Mouse (Mus musculus) E14TG2a.4 (cell line): ENCODE measurements at regions not wholly inside any gene's neighbourhood (a gene's known extent, or its start where the extent isn't known, plus 50 kb on each side); places are given as distances from the start of the nearest gene placed in this dataset.

ENCODE experiments used
- H3K27me3 ChIP-seq: 2 replicates; pipeline ENCODE4 v1.6.1; 2014; ENCODE audit warnings: low read length, control low read depth; ENCODE audit not compliant: insufficient read depth
- H3K36me3 ChIP-seq: 2 replicates; pipeline ENCODE4 v1.6.1; 2014; ENCODE audit warnings: low read length, control low read depth; ENCODE audit not compliant: insufficient read depth
- H3K4me1 ChIP-seq: replicated peaks from 2 replicates; pipeline ENCODE4 v1.6.1; 2014; ENCODE audit warnings: low read depth, low read length, control low read depth
- H3K4me3 ChIP-seq: replicated peaks from 2 replicates; pipeline ENCODE4 v1.5.1; 2014; ENCODE audit warnings: mild to moderate bottlenecking, low read length
- H3K9me3 ChIP-seq: 2 replicates; pipeline ENCODE4 v1.6.1; 2014; ENCODE audit warnings: low read length, control low read depth
- CTCF ChIP-seq: conservative IDR thresholded peaks from 2 replicates; pipeline ENCODE4 v1.5.1; 2014; ENCODE audit warnings: low read length
- NANOG ChIP-seq: IDR thresholded peaks from 2 replicates; pipeline ENCODE4 v1.6.1; 2014; ENCODE audit warnings: borderline replicate concordance, low read length, mixed read lengths
- POU5F1 ChIP-seq: IDR thresholded peaks from 2 replicates; pipeline ENCODE4 v1.6.1; 2014; ENCODE audit warnings: low read length, borderline replicate concordance

DNA sequence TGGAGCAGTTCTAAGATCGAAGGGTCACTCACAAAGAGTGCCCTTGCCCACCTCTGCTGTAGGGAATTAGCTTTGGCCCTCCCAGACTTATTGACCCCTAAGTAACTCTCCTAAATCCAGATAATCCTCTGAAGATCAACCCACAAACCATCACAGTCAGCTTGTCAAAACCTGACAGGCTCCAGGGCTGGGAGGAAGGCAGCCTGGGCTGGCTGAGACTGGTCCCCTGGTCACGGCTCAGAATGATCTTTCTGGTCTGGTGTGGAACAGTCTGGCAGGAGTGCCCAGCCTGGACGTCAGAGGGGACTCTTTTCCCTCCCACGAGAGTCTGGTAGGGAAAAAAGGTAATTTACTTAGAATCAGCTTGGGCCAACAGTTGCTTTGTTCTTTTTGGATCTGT is 99.0 kb upstream of the Haao start:
- TF ChIP-seq NANOG: no peak
- TF ChIP-seq CTCF: no peak
- TF ChIP-seq POU5F1: no peak
- Histone ChIP-seq H3K4me1 (peaks cover 27% of the 10 kb centered on the region), H3K4me3 (no peak overlapping the region), H3K9me3 (peaks cover 19% of the 10 kb centered on the region), H3K27me3 (peaks cover 2% of the 10 kb centered on the region; the same call in 1 of the 2 replicates), H3K36me3 (no peaks in the 10 kb centered on the region)

DNA sequence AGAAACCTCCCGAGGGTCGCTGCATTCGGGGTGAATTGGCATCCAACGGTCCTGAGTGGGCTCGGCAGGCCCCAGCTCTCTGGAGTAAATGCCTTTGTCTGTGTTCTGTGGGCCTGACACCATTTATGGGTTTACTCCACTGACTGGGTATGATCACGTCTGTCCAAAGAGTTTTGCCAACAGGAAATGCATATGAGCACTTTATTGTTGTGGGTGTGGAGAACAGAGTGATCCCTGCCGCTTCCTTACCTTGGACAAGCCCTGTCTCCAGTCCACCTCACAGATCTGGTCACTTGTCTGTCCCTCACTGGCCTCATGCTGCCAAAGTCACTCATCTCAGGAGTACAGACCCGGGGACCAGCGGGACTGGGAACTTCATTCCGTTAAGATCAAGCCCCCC is 91.6 kb upstream of the Haao start:
- H3K4me3 ChIP-seq: no peak overlapping the region
- H3K4me1 ChIP-seq: peaks cover 35% of the 10 kb centered on the region
- H3K27me3 ChIP-seq: peaks cover 9% of the 10 kb centered on the region; the same call in 1 of the 2 replicates
- TF ChIP-seq NANOG: no peak
- TF ChIP-seq POU5F1: no peak
- no peak for TF ChIP-seq CTCF
- no peaks in the 10 kb centered on the region for H3K36me3 ChIP-seq
- peaks cover 33% of the 10 kb centered on the region for H3K9me3 ChIP-seq

- Histone ChIP-seq H3K27me3 (peaks cover 10% of the 10 kb centered on the region; the same call in 1 of the 2 replicates), H3K9me3 (peaks cover 29% of the 10 kb centered on the region), H3K4me3 (no peak overlapping the region), H3K36me3 (no peaks in the 10 kb centered on the region), H3K4me1 (peaks cover 35% of the 10 kb centered on the region)
- TF ChIP-seq POU5F1 (no peak), CTCF (no peak), NANOG (no peak)
These were observed 91.0 kb upstream of the Haao start for GRCm38 (mm10) chr17:83938671-83939244.

- Histone ChIP-seq H3K36me3 (no peaks in the 10 kb centered on the region), H3K4me3 (peak overlapping the region; percentile 45), H3K27me3 (peaks cover 10% of the 10 kb centered on the region; the same call in 1 of the 2 replicates), H3K9me3 (peaks cover 29% of the 10 kb centered on the region), H3K4me1 (peaks cover 35% of the 10 kb centered on the region)
- TF ChIP-seq NANOG (no peak), POU5F1 (no peak), CTCF (no peak)
These were observed 89.8 kb upstream of the Haao start for GRCm38 (mm10) chr17:83937576-83937975.

GRCm38 (mm10) chr17:83936677-83937076 is 88.9 kb upstream of the Haao start:
- H3K4me3 ChIP-seq: peak overlapping the region; percentile 45; the same call in 1 of the 2 replicates
- peaks cover 10% of the 10 kb centered on the region; the same call in 1 of the 2 replicates for H3K27me3 ChIP-seq
- peaks cover 20% of the 10 kb centered on the region for H3K9me3 ChIP-seq
- H3K36me3 ChIP-seq: no peaks in the 10 kb centered on the region
- TF ChIP-seq NANOG: no peak
- TF ChIP-seq POU5F1: no peak
- no peak for TF ChIP-seq CTCF
- peaks cover 35% of the 10 kb centered on the region for H3K4me1 ChIP-seq

- Histone ChIP-seq H3K27me3 (peaks cover 10% of the 10 kb centered on the region; the same call in 1 of the 2 replicates), H3K4me1 (peaks cover 35% of the 10 kb centered on the region), H3K9me3 (peaks cover 13% of the 10 kb centered on the region), H3K4me3 (no peak overlapping the region), H3K36me3 (no peaks in the 10 kb centered on the region)
- no peak for TF ChIP-seq POU5F1
- TF ChIP-seq CTCF: no peak
- TF ChIP-seq NANOG: no peak
These were observed 88.2 kb upstream of the Haao start for GRCm38 (mm10) chr17:83935969-83936368.

- Histone ChIP-seq H3K27me3 (peaks cover 10% of the 10 kb centered on the region; the same call in 1 of the 2 replicates), H3K4me1 (peaks cover 35% of the 10 kb centered on the region), H3K36me3 (no peaks in the 10 kb centered on the region), H3K4me3 (no peak overlapping the region), H3K9me3 (peaks cover 6% of the 10 kb centered on the region)
- TF ChIP-seq NANOG: no peak
- TF ChIP-seq POU5F1: no peak
- TF ChIP-seq CTCF: no peak
These were observed 87.5 kb upstream of the Haao start for GRCm38 (mm10) chr17:83935232-83935631.

GRCm38 (mm10) chr17:83933743-83934142 is 86.0 kb upstream of the Haao start:
- H3K4me1 ChIP-seq: peaks cover 35% of the 10 kb centered on the region
- peaks cover 6% of the 10 kb centered on the region for H3K9me3 ChIP-seq

DNA sequence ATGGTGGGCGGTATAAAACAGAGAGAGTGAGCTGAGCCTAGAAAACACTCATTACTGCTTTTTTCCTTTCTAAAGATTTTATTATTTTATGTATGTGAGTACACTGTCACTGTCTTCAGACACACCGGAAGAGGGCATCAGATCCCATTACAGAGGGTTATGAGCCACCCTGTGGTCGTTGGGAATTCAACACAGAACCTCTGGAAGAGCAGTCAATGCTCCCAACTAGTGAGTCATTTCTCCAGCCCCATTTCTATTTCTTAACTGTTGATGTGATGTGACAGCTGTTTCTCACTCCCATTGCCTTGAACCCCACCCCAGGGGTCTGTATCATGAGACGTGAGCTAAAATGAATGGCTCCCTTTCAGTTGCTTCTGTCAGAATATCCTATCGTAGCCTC is 82.6 kb upstream of the Haao start:
- peaks cover 20% of the 10 kb centered on the region for H3K27me3 ChIP-seq
- H3K4me3 ChIP-seq: no peak overlapping the region
- no peaks in the 10 kb centered on the region for H3K36me3 ChIP-seq
- H3K9me3 ChIP-seq: peaks cover 6% of the 10 kb centered on the region
- TF ChIP-seq POU5F1 (no peak), CTCF (no peak), NANOG (no peak)
- H3K4me1 ChIP-seq: peaks cover 5% of the 10 kb centered on the region

More at GRCm38 (mm10) chr17:83933743-83934142, 86.0 kb upstream of the Haao start:
- TF ChIP-seq POU5F1 (no peak), CTCF (no peak), NANOG (no peak)
- H3K27me3 ChIP-seq: peaks cover 13% of the 10 kb centered on the region
- H3K36me3 ChIP-seq: no peaks in the 10 kb centered on the region
- no peak overlapping the region for H3K4me3 ChIP-seq
